ENCODE assay signal across 31 mouse cellular contexts in genomic region chr15:100879073-100879472, GRCm38 (mm10). TPM values are rescaled to one million over a fixed set of nuclear protein-coding genes. Genes with fewer than 3 reads are reported as not detected.
DNase-seq lines count a peak whose midpoint lies in the region; ATAC-seq and TF ChIP-seq lines count a peak whose summit lies in the region.
"Had no signal": no experiment of that assay in that cellular context is flagged by ENCODE, and none has a peak within 500 bp of the region (broad histone marks: within the 10 kb centered on the region; RNA-seq: fewer than 3 reads in every experiment).

No protein-coding gene starts in this region.

- H3K4me2 ChIP-seq in hindbrain, postnatal 0 days (ENCODE audit: low read depth, low read length) = no peak overlapping the region
- no peak overlapping the region for H3K4me2 ChIP-seq in hindbrain, embryonic 12.5 days (replicated peaks)
- H3K4me2 ChIP-seq: embryonic facial prominence, embryonic 15.5 days; forebrain, embryonic 12.5 days; heart, embryonic 13.5 days had no signal

- no peak overlapping the region for H3K4me3 ChIP-seq in hindbrain, postnatal 0 days (ENCODE audit: low read length)
- no peak overlapping the region for H3K4me3 ChIP-seq in hindbrain, embryonic 12.5 days
- H3K4me3 ChIP-seq: embryonic facial prominence, embryonic 10.5 days; embryonic facial prominence, embryonic 15.5 days; forebrain, embryonic 12.5 days; gastrocnemius, adult 2 months; heart, embryonic 13.5 days had no signal

- no peaks in the 10 kb centered on the region for H3K36me3 ChIP-seq in hindbrain, postnatal 0 days (ENCODE audit: insufficient read depth, low read length)
- no peaks in the 10 kb centered on the region for H3K36me3 ChIP-seq in hindbrain, embryonic 12.5 days
- H3K36me3 ChIP-seq: embryonic facial prominence, embryonic 10.5 days; embryonic facial prominence, embryonic 15.5 days; forebrain, embryonic 12.5 days; heart, embryonic 13.5 days had no signal

- 53% methylated on average over 15 of the region's 15 CpGs for WGBS in hindbrain, postnatal 0 days
- WGBS in hindbrain, embryonic 12.5 days = 70% methylated on average over 15 of the region's 15 CpGs

- no peak overlapping the region for H3K9ac ChIP-seq in hindbrain, postnatal 0 days (replicated peaks; ENCODE audit: low read length)
- H3K9ac ChIP-seq in hindbrain, embryonic 12.5 days = no peak overlapping the region
- H3K9ac ChIP-seq: embryonic facial prominence, embryonic 15.5 days; forebrain, embryonic 12.5 days; heart, embryonic 13.5 days; liver, embryonic 14.5 days had no signal

- ATAC-seq in hindbrain, postnatal 0 days = peak; percentile 49; the same call in 1 of the 2 replicates
- ATAC-seq in hindbrain, embryonic 12.5 days (ENCODE audit: low FRiP score) = no peak
- ATAC-seq: intestine, embryonic 16.5 days had no signal

- no peak for TF ChIP-seq CTCF in hindbrain, postnatal 0 days (IDR thresholded peaks at IDR 0.05; ENCODE audit: low read depth)

- H3K4me1 ChIP-seq in hindbrain, postnatal 0 days (ENCODE audit: insufficient read depth, low read length) = no peaks in the 10 kb centered on the region
- 0 out of 2 replicates have a peak, but pooled peaks cover 5% of the 10 kb centered on the region for H3K4me1 ChIP-seq in hindbrain, embryonic 12.5 days
- H3K4me1 ChIP-seq: embryonic facial prominence, embryonic 15.5 days; heart, embryonic 13.5 days had no signal

- H3K27me3 ChIP-seq in hindbrain, postnatal 0 days (ENCODE audit: insufficient read depth, low read length) = no peaks in the 10 kb centered on the region
- no peaks in the 10 kb centered on the region for H3K27me3 ChIP-seq in hindbrain, embryonic 12.5 days

- peak; percentile 41 to 43 for DNase-seq in cerebellum, postnatal 10 days
- no peak for DNase-seq in cerebellum, adult 8-10 months
- no peak for DNase-seq in hindbrain, postnatal 0 days (ENCODE audit: low spot score)
- DNase-seq in right cerebral cortex, adult 18-20 months = peak; percentile 62
- DNase-seq in right cerebral cortex, postnatal 25 days = no peak
- no peak for DNase-seq in kidney, postnatal 10 days
- DNase-seq in MN1 (ENCODE audit: low spot score) = no peak
- DNase-seq: adrenal gland, postnatal 10 days; cerebellum, adult 11 months; cerebellum, postnatal 25 days; gastrocnemius, adult 2 months; gastrocnemius, postnatal 36 days; heart, postnatal 10 days; kidney, adult 9 months; kidney, postnatal 14 days; left cerebral cortex, postnatal 4 days; liver; lung, adult 2 months; lung, postnatal 10 days; midbrain, embryonic 14.5 days had no signal

- H3K27ac ChIP-seq in hindbrain, postnatal 0 days = no peak overlapping the region
- H3K27ac ChIP-seq in hindbrain, embryonic 12.5 days = no peak overlapping the region
- H3K27ac ChIP-seq: embryonic facial prominence, embryonic 10.5 days; embryonic facial prominence, embryonic 15.5 days; forebrain, embryonic 12.5 days; gastrocnemius, adult 2 months; heart, embryonic 13.5 days; liver, embryonic 14.5 days; macrophage had no signal

- no peaks in the 10 kb centered on the region for H3K9me3 ChIP-seq in hindbrain, postnatal 0 days (ENCODE audit: low read length)
- H3K9me3 ChIP-seq in hindbrain, embryonic 12.5 days (replicated peaks) = no peaks in the 10 kb centered on the region
- H3K9me3 ChIP-seq: embryonic facial prominence, embryonic 10.5 days; embryonic facial prominence, embryonic 15.5 days; forebrain, embryonic 12.5 days; heart, embryonic 13.5 days had no signal

RNA-seq across cellular contexts. Expression of gene Scn8a, which starts 9.4 kb away (rescaled TPM):
- total RNA-seq in hindbrain, postnatal 0 days (2014; rRNA removed) = 40.1 and 45.7 TPM in 2 replicates
- polyA plus RNA-seq in hindbrain, postnatal 0 days (2015; fragmentation: Nextera tagmentation; extraction: Ambion mirVana) = 26.9 and 32.4 TPM in 2 replicates
- 19.2 and 20.2 TPM in 2 replicates for polyA plus RNA-seq in hindbrain, embryonic 12.5 days (2016; fragmentation: Nextera tagmentation; extraction: Ambion mirVana)
- total RNA-seq: hematopoietic stem cell, adult 5-6 weeks; megakaryocyte-erythroid progenitor cell, adult 5-6 weeks; monocyte, adult 5-6 weeks had no signal
- polyA plus RNA-seq: macrophage had no signal

Comparison
In these comparisons a context has a peak if more than half of its experiments do, and no peak if none do; other contexts are left out.
1. DNase-seq: peak in cerebellum, postnatal 10 days (2 of 2) and right cerebral cortex, adult 18-20 months (single experiment); none in cerebellum, adult 8-10 months (single experiment), hindbrain, postnatal 0 days (single experiment), right cerebral cortex, postnatal 25 days (single experiment), kidney, postnatal 10 days (single experiment) and MN1 (single experiment).